Mouse (Mus musculus) limb, embryonic 11.5 days (tissue): ENCODE measurements around the gene Tgfbr2. TPM values are rescaled to one million over a fixed set of nuclear protein-coding genes. Genes with fewer than 3 reads are reported as not detected.
"Not testable (repeated sequence)": the region's sequence is repeated elsewhere in the genome, so short reads cannot be mapped to it uniquely, and the experiment has no call there.

ENCODE experiments used
- ATAC-seq: fragments of 200-750 bp; cut with Nextera tagmentation; 2 replicates; pipeline ENCODE4 v1.8.0; 2017; ENCODE audit warnings: low read depth; ENCODE audit not compliant: insufficient number of reproducible peaks, low FRiP score, low TSS enrichment
- DNase-seq: peaks from one replicate; pipeline ENCODE4 v3.0.0-alpha.2; 2015; ENCODE audit warnings: low spot score
- H3K27ac ChIP-seq: fragments of 300-500 bp; sonication (generic); replicated peaks from 2 replicates; pipeline ENCODE4 v1.5.1; 2014; ENCODE audit warnings: low read depth, mild to moderate bottlenecking, low read length
- H3K27me3 ChIP-seq: fragments of 300-500 bp; sonication (generic); 2 replicates; pipeline ENCODE4 v1.6.1; 2014; ENCODE audit warnings: mild to moderate bottlenecking, low read length, mixed read lengths; ENCODE audit not compliant: control insufficient read depth, insufficient read depth
- H3K36me3 ChIP-seq: fragments of 300-500 bp; sonication (generic); 2 replicates; pipeline ENCODE4 v1.6.1; 2014; ENCODE audit warnings: mild to moderate bottlenecking, low read length, moderate library complexity, mixed read lengths; ENCODE audit not compliant: control insufficient read depth, insufficient read depth
- H3K4me1 ChIP-seq: fragments of 300-500 bp; sonication (generic); 2 replicates; pipeline ENCODE4 v1.6.1; 2014; ENCODE audit warnings: low read length, mixed read lengths; ENCODE audit not compliant: control insufficient read depth, insufficient read depth
- H3K4me2 ChIP-seq: fragments of 300-500 bp; sonication (generic); 2 replicates; pipeline ENCODE4 v1.6.1; 2014; ENCODE audit warnings: low read depth, mild to moderate bottlenecking, moderate library complexity; ENCODE audit not compliant: severe bottlenecking
- H3K4me3 ChIP-seq: fragments of 300-500 bp; sonication (generic); 2 replicates; pipeline ENCODE4 v1.5.1; 2014; ENCODE audit warnings: low read depth, low read length
- H3K9ac ChIP-seq: fragments of 300-500 bp; sonication (generic); 2 replicates; pipeline ENCODE4 v1.6.1; 2014; ENCODE audit warnings: mild to moderate bottlenecking, low read length
- H3K9me3 ChIP-seq: fragments of 300-500 bp; sonication (generic); 2 replicates; pipeline ENCODE4 v1.6.1; 2016; ENCODE audit warnings: low read length; ENCODE audit not compliant: control insufficient read depth
- WGBS: fragments of 180-500 bp; shearing (Covaris S2); extraction: QIAGEN DNeasy Blood & Tissue Kit; methylation state at CpG from one replicate; pipeline ENCODE4 v1.1.7; 2014; 5-methylcytosine and 5-hydroxymethylcytosine counted together
- polyA plus RNA-seq: library from polyadenylated mRNA; unstranded; fragments of >200 nt; fragmentation: Nextera tagmentation; extraction: Ambion mirVana; gene quantifications from 2 replicates; pipeline ENCODE4 v1.2.1, GENCODE M21; 2014

Tgfbr2 gene
- polyA plus RNA-seq, 1 experiment from 2014 or later: 14.8 TPM

GRCm38 (mm10) chr9:116084324-116084931 lies 90.7 kb downstream of the Tgfbr2 start:
- Histone ChIP-seq H3K4me3 (no peak overlapping the region), H3K9me3 (no peaks in the 10 kb centered on the region), H3K27me3 (no peaks in the 10 kb centered on the region), H3K4me2 (no peak overlapping the region), H3K27ac (no peak overlapping the region), H3K4me1 (no peaks in the 10 kb centered on the region), H3K9ac (no peak overlapping the region), H3K36me3 (no peaks in the 10 kb centered on the region)
- ATAC-seq: no peak
- DNase-seq: no peak
- 94% methylated on average over 12 of the region's 12 CpGs for WGBS

GRCm38 (mm10) chr9:116083726-116084323 lies 91.3 kb downstream of the Tgfbr2 start:
- no peak for DNase-seq
- Histone ChIP-seq H3K27ac (no peak overlapping the region), H3K4me3 (no peak overlapping the region), H3K9ac (no peak overlapping the region), H3K36me3 (no peaks in the 10 kb centered on the region), H3K27me3 (no peaks in the 10 kb centered on the region), H3K9me3 (no peaks in the 10 kb centered on the region), H3K4me1 (no peaks in the 10 kb centered on the region), H3K4me2 (no peak overlapping the region)
- no peak for ATAC-seq
- WGBS: 93% methylated on average over 8 of the region's 8 CpGs

GRCm38 (mm10) chr9:116083300-116083699 lies 91.9 kb downstream of the Tgfbr2 start:
- 89% methylated on average over 5 of the region's 5 CpGs for WGBS
- Histone ChIP-seq H3K36me3 (no peaks in the 10 kb centered on the region), H3K27me3 (no peaks in the 10 kb centered on the region), H3K9ac (no peak overlapping the region), H3K27ac (no peak overlapping the region), H3K4me2 (no peak overlapping the region), H3K4me1 (no peaks in the 10 kb centered on the region), H3K4me3 (no peak overlapping the region), H3K9me3 (no peaks in the 10 kb centered on the region)
- DNase-seq (no peak), ATAC-seq (no peak)

GRCm38 (mm10) chr9:116081781-116082180 lies 93.4 kb downstream of the Tgfbr2 start:
- no peak overlapping the region for H3K4me3 ChIP-seq
- no peaks in the 10 kb centered on the region for H3K9me3 ChIP-seq
- H3K36me3 ChIP-seq: no peaks in the 10 kb centered on the region
- DNase-seq: no peak
- no peak overlapping the region for H3K9ac ChIP-seq
- H3K4me2 ChIP-seq: no peak overlapping the region
- no peaks in the 10 kb centered on the region for H3K4me1 ChIP-seq
- no peak for ATAC-seq
- H3K27ac ChIP-seq: no peak overlapping the region
- H3K27me3 ChIP-seq: no peaks in the 10 kb centered on the region
- 84% methylated on average over 4 of the region's 4 CpGs for WGBS

- H3K4me2 ChIP-seq: no peak overlapping the region
- H3K9me3 ChIP-seq: no peaks in the 10 kb centered on the region
- H3K36me3 ChIP-seq: no peaks in the 10 kb centered on the region
- H3K27me3 ChIP-seq: no peaks in the 10 kb centered on the region
- WGBS: 91% methylated on average over 2 of the region's 2 CpGs
- H3K4me1 ChIP-seq: no peaks in the 10 kb centered on the region
- no peak for DNase-seq
- H3K27ac ChIP-seq: no peak overlapping the region
- H3K4me3 ChIP-seq: no peak overlapping the region
- no peak overlapping the region for H3K9ac ChIP-seq
- ATAC-seq: no peak
These were observed 97.7 kb downstream of the Tgfbr2 start for GRCm38 (mm10) chr9:116077419-116077818.

GRCm38 (mm10) chr9:116076946-116077345 lies 98.2 kb downstream of the Tgfbr2 start:
- ATAC-seq (no peak), DNase-seq (no peak)
- 69% methylated on average over 2 of the region's 2 CpGs for WGBS
- Histone ChIP-seq H3K4me1 (no peaks in the 10 kb centered on the region), H3K9me3 (no peaks in the 10 kb centered on the region), H3K4me2 (no peak overlapping the region), H3K9ac (no peak overlapping the region), H3K27me3 (no peaks in the 10 kb centered on the region), H3K4me3 (no peak overlapping the region), H3K27ac (no peak overlapping the region), H3K36me3 (no peaks in the 10 kb centered on the region)

- no peak overlapping the region for H3K9ac ChIP-seq
- no peak for DNase-seq
- no peaks in the 10 kb centered on the region for H3K4me1 ChIP-seq
- no peak overlapping the region for H3K4me3 ChIP-seq
- no peaks in the 10 kb centered on the region for H3K27me3 ChIP-seq
- H3K4me2 ChIP-seq: no peak overlapping the region
- ATAC-seq: no peak
- no peak overlapping the region for H3K27ac ChIP-seq
- WGBS: 81% methylated on average over 4 of the region's 4 CpGs
- no peaks in the 10 kb centered on the region for H3K9me3 ChIP-seq
- H3K36me3 ChIP-seq: no peaks in the 10 kb centered on the region
These were observed 99.0 kb downstream of the Tgfbr2 start for GRCm38 (mm10) chr9:116076163-116076562.

GRCm38 (mm10) chr9:116071561-116071960 lies 103.6 kb downstream of the Tgfbr2 start:
- not testable (repeated sequence) for DNase-seq, H3K9me3 ChIP-seq, H3K27ac ChIP-seq, H3K36me3 ChIP-seq, H3K4me3 ChIP-seq, H3K9ac ChIP-seq, H3K4me2 ChIP-seq, ATAC-seq, H3K27me3 ChIP-seq, H3K4me1 ChIP-seq
- 98% methylated on average over 1 of the region's 1 CpGs for WGBS

GRCm38 (mm10) chr9:116064774-116065173 lies 110.4 kb downstream of the Tgfbr2 start:
- Histone ChIP-seq H3K27ac (no peak overlapping the region), H3K4me1 (no peaks in the 10 kb centered on the region), H3K27me3 (no peaks in the 10 kb centered on the region), H3K4me2 (no peak overlapping the region), H3K9me3 (no peaks in the 10 kb centered on the region), H3K4me3 (no peak overlapping the region), H3K9ac (no peak overlapping the region), H3K36me3 (no peaks in the 10 kb centered on the region)
- WGBS: 90% methylated on average over 17 of the region's 17 CpGs
- no peak for DNase-seq
- no peak for ATAC-seq
